Mouse (Mus musculus) brain, embryonic 14.5 days (tissue): ENCODE measurements around the gene Tmprss13. TPM values are rescaled to one million over a fixed set of nuclear protein-coding genes. Genes with fewer than 3 reads are reported as not detected.

Experiments used
- DNase-seq: peaks from one replicate; pipeline ENCODE4 v3.0.0-alpha.2; 2011; ENCODE audit warnings: low read depth
- CTCF ChIP-seq: fragments of 200-500 bp; IDR thresholded peaks from 2 replicates; pipeline ENCODE4 v1.5.1; 2012; ENCODE audit warnings: inconsistent platforms, mild to moderate bottlenecking, moderate library complexity, borderline replicate concordance; ENCODE audit not compliant: insufficient read depth, insufficient read length; ENCODE audit errors: extremely low read depth
- POLR2A ChIP-seq: fragments of 200-500 bp; IDR thresholded peaks from 2 replicates; pipeline ENCODE4 v1.6.1; 2012; ENCODE audit warnings: mild to moderate bottlenecking, inconsistent platforms, borderline replicate concordance; ENCODE audit not compliant: poor library complexity, insufficient read depth, insufficient read length, severe bottlenecking; ENCODE audit errors: extremely low read depth
- polyA plus RNA-seq: library from polyadenylated mRNA; depleted of rRNA; stranded (reverse); fragments of >200 nt; gene quantifications from 2 replicates; pipeline ENCODE4 v1.2.3, GENCODE M21; 2012

Gene Tmprss13
- polyA plus RNA-seq, 1 experiment = 0.10 TPM

DNA sequence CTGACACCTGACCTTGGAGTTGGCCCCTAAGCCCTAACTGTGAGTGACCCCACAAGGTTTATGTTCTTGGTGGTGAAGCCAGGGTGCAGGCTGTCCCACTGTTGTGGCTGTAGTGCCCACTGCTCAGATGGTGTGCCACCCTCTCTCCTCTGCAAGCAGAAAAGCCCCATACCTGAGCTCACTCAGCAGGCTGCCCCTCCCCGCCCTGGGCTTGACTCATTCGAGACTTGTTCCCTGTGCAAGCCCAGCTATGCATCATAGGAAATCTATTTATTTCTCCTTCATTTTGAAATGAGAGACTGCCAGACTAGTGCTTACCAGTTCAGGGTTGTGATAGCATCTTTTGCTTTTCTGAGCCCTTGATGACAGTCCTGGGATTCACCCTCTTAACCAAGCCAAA is 18.5 kb downstream of the Tmprss13 start:
- no peak for TF ChIP-seq POLR2A
- TF ChIP-seq CTCF = no peak
- no peak for DNase-seq

DNA sequence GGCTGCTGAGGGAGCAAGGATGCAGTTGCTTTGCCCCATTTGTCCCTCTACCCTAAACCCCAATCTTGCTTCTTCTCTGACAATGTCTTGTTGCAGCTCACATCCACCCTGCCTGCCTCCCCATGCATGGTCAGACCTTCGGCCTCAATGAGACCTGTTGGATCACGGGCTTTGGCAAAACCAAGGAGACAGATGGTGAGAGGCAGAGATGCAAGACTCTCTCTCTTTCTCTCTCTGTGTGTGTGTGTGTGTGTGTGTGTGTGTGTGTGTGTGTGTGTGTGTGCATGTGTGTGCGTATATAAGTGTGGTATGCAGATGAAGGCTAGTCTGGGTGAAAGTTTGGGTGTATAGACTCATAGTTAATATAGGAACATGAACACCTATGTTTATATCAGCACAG is 24.2 kb downstream of the Tmprss13 start:
- no peak for TF ChIP-seq POLR2A
- no peak for TF ChIP-seq CTCF
- no peak for DNase-seq

DNA sequence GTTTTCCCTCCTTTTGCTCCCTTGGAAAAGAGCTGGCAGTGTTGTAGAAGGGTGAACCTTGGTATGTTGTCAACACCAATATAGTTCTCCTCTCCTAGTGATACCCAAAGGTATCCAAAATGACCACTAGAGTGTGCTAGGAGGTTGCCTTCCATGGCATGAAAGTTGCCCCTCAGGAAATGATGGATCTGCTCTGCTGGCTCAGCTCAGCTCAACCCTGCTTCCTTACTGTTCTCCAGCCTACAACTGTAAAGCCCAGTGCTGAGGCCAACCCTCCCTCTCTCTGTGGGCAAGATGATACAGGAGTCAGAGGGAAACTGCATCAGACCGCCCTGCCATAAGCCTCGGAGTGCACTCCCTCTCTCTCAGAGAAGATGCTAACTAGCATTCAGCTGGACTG is 26.6 kb downstream of the Tmprss13 start:
- TF ChIP-seq CTCF = peak; percentile 63; the same call in 1 of the 2 replicates
- no peak for TF ChIP-seq POLR2A
- peak; percentile 67 for DNase-seq

DNA sequence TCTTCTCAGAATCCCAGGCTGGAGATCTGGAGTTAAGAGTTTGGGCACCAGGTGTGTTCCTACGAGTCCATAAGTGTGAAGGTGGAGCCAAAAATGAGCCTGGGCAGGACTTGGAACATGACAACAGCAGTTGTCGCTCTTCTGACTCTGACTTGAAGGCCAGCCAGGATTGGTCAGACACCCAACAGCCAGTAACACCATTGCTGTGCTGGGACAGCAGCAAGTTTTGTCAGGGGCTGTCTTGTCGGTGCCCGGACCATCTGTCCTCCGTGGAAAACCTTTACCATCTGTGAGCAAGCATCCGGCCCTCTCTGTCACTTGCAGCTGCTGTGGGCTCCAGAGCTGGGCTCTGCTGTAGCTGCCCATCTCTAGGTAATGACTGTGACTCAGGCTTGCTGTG is 27.4 kb downstream of the Tmprss13 start:
- TF ChIP-seq POLR2A (no peak), CTCF (no peak)
- peak; percentile 55 for DNase-seq

DNA sequence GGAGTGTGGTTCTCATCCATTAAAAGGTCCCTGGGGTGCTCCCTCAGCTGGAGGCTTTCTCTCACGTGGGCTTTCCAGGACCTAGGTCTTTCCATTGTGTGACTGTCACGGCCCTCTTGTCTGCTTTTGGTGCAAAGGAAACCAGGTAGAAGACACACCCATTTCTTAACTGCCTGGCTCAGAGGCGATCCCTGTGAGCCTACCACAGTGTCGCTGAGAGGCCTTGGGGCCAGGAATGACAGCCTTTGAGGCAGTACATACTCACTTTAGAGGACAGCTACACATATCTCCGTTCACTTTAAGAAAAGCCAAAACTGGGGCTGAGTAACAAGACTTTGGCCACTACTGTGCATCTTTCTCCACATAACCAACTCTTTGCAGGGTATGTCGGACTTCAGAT is 29.7 kb downstream of the Tmprss13 start:
- TF ChIP-seq POLR2A (no peak), CTCF (no peak)
- no peak for DNase-seq

DNA sequence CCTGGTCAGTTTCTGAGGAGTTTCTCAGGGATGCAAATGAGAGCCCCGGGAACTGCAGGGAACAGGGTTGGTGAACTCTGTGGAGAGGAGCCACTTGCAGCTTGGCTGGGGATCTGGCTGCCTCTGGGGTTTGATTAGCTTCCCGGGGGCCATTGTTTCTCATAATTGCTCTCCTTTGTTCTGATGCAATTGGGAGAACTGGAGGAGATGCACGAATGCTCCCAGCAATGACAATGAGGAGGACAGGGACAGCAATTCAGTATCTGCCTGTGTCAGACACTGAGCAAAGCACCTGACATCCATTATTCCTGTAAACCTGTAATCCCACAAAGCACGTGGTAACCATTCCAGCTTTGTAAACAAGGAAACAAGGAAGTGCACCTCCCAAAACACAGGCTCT is 30.3 kb downstream of the Tmprss13 start:
- peak; percentile 39 for DNase-seq

DNA sequence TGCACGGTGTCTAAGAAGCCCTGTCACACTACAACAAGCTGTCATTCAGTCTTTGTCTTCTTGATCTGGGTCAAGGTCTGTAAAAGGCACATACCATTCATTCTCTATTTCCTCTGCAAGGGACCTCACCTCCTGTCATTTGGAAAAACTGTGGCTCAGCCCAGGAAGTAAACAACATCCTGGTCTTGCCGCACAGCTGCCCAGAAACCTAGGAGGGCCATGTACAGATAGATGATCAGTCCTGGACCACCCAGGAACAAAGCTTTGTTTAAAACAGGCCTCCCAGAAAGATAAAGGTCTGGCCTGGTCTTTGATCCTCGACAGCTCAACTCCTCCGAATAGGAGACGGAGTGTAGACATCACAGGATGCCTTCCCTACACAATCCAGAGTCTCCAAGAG is 31.0 kb downstream of the Tmprss13 start:
- DNase-seq = no peak
- TF ChIP-seq POLR2A (no peak), CTCF (no peak)

More for the DNA sequence above, 30.3 kb downstream of the Tmprss13 start:
- TF ChIP-seq POLR2A = no peak
- TF ChIP-seq CTCF = no peak

DNA sequence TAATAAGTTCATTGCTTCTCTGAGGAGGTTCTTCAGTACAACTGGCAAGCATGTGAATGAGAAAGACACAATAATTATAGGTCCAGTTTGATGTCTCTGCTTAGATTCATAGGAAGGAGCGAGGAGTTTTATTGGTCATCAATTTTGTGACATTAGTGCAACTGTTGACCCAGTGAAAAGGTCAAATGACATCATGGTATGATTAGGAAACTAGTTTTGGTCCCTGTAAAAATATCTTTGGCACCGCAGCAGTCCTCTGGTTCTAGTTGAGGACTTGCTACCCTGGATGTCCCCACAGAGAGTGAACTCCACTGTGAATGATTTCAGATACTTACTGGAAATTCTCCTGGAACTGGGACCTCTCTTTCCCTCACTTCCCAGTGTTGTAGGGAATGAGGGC is 36.3 kb downstream of the Tmprss13 start:
- DNase-seq = no peak
- no peak for TF ChIP-seq CTCF
- TF ChIP-seq POLR2A = no peak

DNA sequence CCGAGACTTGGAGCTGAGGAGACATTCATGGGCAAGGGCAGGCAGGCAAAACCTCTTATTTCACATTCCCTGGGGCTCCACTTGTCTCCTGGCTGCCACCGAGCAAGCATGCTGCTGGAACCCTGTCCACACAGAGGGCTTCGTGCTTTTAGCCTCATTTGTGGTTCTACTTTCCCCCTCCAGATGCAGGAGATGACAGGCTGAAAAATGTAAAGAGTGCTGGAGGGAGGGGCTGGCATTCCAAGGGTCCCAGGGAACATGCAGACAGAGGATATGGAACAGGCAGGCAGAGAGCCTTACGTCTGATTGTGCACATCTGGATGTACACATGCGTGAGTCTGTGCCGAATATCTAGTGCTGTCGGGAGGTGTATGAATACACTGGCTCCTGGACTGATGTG is 39.5 kb downstream of the Tmprss13 start:
- DNase-seq = no peak
- no peak for TF ChIP-seq CTCF
- no peak for TF ChIP-seq POLR2A

DNA sequence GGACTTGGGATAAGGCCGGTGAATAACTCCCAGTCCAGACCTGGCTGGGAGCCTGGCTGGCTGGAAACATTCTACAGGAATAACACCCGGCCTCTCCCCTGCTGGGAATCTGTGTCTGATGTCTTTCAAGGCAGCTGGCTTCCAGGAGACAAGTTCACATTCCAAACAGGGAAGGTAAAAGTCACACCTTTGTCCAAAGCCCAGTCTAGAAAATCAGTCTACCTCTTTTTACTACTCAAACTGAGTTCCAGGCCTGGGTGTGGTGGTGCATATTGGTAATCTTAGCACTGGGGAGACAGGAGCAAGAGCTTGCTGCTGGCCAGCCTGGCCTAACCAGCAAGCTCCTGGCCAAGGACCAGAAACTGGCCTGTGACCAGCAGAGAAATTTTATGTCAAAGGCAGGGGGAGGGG is 43.2 kb downstream of the Tmprss13 start:
- TF ChIP-seq POLR2A (no peak), CTCF (no peak)
- no peak for DNase-seq

DNA sequence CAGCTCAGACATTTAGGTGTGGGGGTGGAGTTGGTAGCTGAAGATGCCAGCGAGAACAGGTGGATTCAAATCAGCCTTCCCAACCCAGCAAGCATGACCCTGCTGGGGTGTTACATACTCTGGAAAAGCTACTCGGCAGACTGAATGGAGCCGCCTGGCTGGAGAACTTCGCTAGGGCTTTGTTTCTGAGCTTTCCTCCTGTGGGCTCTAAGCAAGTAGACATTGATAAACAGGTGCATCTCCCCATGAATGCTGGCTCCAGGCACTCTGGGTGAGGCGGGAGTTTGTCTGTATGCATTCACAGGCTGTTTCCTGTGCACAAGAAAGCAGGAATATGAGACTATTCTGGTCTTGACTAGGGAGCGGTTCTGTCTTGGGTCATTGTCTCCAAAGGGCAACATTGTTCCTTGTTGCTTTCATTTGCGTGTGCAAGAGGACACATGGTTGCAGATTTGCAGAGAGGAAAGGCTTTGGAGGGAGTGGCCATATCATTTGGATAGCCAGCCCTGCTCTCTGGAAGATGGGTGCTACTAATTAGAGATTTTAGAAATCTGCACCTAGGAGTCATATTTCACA is 44.8 kb downstream of the Tmprss13 start:
- no peak for DNase-seq
- TF ChIP-seq POLR2A (no peak), CTCF (no peak)

DNA sequence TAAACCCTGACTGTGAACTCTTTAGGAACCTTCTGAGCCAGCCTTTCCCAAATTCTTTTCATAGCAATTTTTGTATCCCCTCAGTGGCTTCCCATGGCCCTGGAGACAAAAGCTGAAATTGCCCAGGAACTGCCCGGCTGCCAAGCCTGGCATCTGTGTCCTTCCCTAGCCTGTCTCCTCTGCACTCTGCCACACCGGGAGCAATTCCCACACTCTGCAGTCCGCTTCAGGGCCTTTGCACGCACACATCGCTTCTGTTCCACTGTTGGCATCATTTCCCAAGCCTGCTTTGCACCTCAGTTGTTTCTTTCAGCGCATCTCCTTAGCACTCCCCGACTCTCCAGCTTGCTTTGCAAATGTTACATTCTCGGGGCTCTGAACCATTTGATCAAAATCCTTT is 48.8 kb downstream of the Tmprss13 start:
- TF ChIP-seq POLR2A = no peak
- no peak for TF ChIP-seq CTCF
- no peak for DNase-seq

DNA sequence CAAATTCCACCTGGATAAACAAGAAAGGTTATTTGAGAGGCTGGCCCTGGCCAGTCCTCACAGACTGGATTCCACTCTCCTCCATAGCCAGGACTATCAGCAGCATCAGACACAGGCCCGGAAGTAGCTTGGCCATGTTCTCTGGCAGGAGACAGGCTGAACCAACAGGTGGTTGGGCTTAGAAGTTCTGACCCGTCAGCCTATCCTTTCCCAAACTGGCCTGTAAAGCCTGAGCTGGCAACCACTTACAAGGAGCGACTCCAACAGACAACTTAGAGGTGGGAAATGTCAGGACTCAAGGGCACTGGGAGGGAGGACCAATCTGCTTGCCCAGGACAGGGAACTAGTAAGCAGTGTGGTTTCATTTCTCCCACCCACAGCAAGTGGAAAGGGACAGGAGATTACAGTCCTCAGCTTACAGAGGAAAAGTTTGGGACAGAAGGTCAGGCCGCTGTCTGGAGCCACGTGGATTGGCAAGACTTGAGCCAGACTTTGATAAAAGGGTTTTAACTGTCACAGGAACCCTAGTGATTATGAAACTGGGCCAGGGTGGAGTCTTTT is 49.5 kb downstream of the Tmprss13 start:
- DNase-seq = no peak
- TF ChIP-seq CTCF = no peak
- no peak for TF ChIP-seq POLR2A

DNA sequence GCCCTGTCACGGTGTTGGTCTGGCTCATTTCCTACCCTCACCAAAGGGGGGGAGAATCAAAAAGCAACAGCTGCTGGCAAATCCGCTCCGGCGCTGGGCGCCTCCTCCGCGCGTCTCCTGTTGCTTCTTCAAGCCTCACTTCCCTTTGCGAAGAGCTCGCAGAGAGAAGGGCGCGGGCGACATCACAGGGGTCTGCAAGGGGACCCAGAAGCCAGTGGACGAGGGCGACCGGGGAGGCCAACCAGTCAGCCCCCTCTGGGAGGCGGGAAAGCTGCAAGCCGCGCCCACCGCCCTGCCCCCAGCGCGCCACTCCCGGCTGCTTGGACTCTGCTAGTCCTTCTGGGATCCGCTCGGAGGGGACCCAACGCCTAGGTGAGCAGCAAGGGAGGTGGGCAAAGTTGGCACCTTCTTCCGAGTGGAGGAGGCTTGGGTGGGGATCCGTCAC is 51.2 kb downstream of the Tmprss13 start, which contains the start of gene Fxyd6:
TSS of gene Fxyd6 (plus strand) at position 69 of the 445 bp plus-strand sequence.
- TF ChIP-seq POLR2A (no peak; the same call in 1 of the 2 replicates), CTCF (no peak)
- peak; percentile 84 for DNase-seq
